Mouse (Mus musculus): Measurements from ENCODE around the gene Cadm2.

DNA sequence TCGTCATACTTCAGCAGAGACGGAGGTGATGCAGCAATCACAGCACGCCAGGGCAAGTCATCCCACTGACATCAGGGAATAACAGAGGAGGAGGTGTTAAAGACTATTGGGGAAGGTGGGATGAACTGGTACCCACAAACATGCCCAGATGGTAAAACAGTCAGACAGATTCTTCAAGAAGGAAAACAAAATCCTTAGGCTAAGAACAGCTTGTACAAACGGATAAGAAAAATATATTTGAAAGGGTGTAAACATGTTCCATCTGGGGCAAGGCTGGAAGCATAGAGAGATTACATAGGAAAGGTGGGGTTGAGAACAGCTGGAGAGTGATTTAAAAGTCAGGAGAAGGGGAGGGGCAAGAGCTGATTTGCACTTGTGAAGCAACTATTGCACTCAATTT is 619.0 kb downstream of the Cadm2 start:
- TF ChIP-seq TAL1 (IDR thresholded peaks at IDR 0.05; ENCODE audit: low read length) (no peak), GATA1 (IDR thresholded peaks at IDR 0.05; ENCODE audit: low read length) (no peak)
